Mouse (Mus musculus) central nervous system, embryonic 14 days (tissue): Measurements from ENCODE around the gene Stim2. TPM values are rescaled to one million over a fixed set of nuclear protein-coding genes. Genes with fewer than 3 reads are reported as not detected.

Experiments
- polyA plus RNA-seq: library from polyadenylated mRNA; depleted of rRNA; stranded (reverse); fragments of >200 nt; gene quantifications from 2 replicates; pipeline ENCODE4 v1.2.3, GENCODE M21; 2012; rRNA removed

The Stim2 gene
- 15.6 and 17.9 TPM in 2 replicates for polyA plus RNA-seq

GRCm38 (mm10) chr5:53998146-53998742 is at the start of gene Stim2:
Stim2 (plus strand) TSS chr5:53998499.

Other genes with a start within 250 kb of the Stim2 start
- gene Tbc1d19, start 188.9 kb upstream of the Stim2 start, polyA plus RNA-seq, result 56.8 and 65.1 TPM in 2 replicates